Mouse (Mus musculus) ES-E14 (cell line): Measurements from ENCODE around the gene Slc30a1. TPM values are rescaled to one million over a fixed set of nuclear protein-coding genes. Genes with fewer than 3 reads are reported as not detected.

Experiments
- DNase-seq: peaks from one replicate; pipeline ENCODE4 v3.0.0-alpha.2; 2013; ENCODE audit warnings: low read depth, low spot score
- H3K27ac ChIP-seq: 2 replicates; pipeline ENCODE4 v1.5.1; 2012; ENCODE audit warnings: low read depth, mild to moderate bottlenecking, low read length, moderate library complexity, mixed read lengths; ENCODE audit not compliant: poor library complexity, insufficient read depth, severe bottlenecking
- H3K36me3 ChIP-seq: 2 replicates; pipeline ENCODE4 v1.6.1; 2012; ENCODE audit warnings: mild to moderate bottlenecking, low read length, moderate library complexity, mixed read lengths; ENCODE audit not compliant: control insufficient read depth, poor library complexity, insufficient read depth, severe bottlenecking
- H3K4me1 ChIP-seq, 2 experiments: fragments of 150-350 bp in 1 of 2; sonication (generic) in 1 of 2; 2 replicates each; pipeline ENCODE4 v1.6.1; 2012; ENCODE audit warnings: low read length in 2 of 2, mild to moderate bottlenecking in 1 of 2, mixed read lengths in 1 of 2; ENCODE audit not compliant: control insufficient read depth in 2 of 2, insufficient read depth in 2 of 2, poor library complexity in 1 of 2
- H3K4me3 ChIP-seq, 2 experiments: fragments of 150-350 bp in 1 of 2; sonication (generic) in 1 of 2; 2 replicates each; pipeline ENCODE4 v1.5.1; 2012; ENCODE audit warnings: low read length in 2 of 2, low read depth in 1 of 2, mild to moderate bottlenecking in 1 of 2, mixed read lengths in 1 of 2; ENCODE audit not compliant: insufficient read depth in 1 of 2, poor library complexity in 1 of 2, severe bottlenecking in 1 of 2
- H3K9ac ChIP-seq: 2 replicates; pipeline ENCODE4 v1.6.1; 2012; ENCODE audit warnings: low read depth, mild to moderate bottlenecking, low read length, mixed read lengths; ENCODE audit not compliant: poor library complexity, insufficient read depth, severe bottlenecking
- H3K9me3 ChIP-seq: fragments of 150-350 bp; sonication (generic); 2 replicates; pipeline ENCODE4 v1.6.1; 2012; ENCODE audit warnings: low read depth, mild to moderate bottlenecking, low read length; ENCODE audit not compliant: control insufficient read depth, insufficient read depth
- CHD2 ChIP-seq: IDR thresholded peaks from 2 replicates; pipeline ENCODE4 v1.6.1; 2014; ENCODE audit warnings: mild to moderate bottlenecking, low read depth, low read length, inconsistent platforms
- HCFC1 ChIP-seq: IDR thresholded peaks from 2 replicates; pipeline ENCODE4 v1.6.1; 2012; ENCODE audit warnings: low read length, inconsistent platforms, borderline replicate concordance; ENCODE audit not compliant: insufficient read depth
- MAFK ChIP-seq: IDR thresholded peaks from 2 replicates; pipeline ENCODE4 v1.6.1; 2014; ENCODE audit warnings: mild to moderate bottlenecking, low read depth, low read length, inconsistent platforms; ENCODE audit not compliant: insufficient read depth
- ZC3H11A ChIP-seq: IDR thresholded peaks from 2 replicates; pipeline ENCODE4 v1.6.1; 2012; ENCODE audit warnings: low read depth, mild to moderate bottlenecking, inconsistent platforms, low read length, borderline replicate concordance
- ZNF384 ChIP-seq: IDR thresholded peaks from 2 replicates; pipeline ENCODE4 v1.6.1; 2012; ENCODE audit warnings: low read depth, low read length, inconsistent platforms
- in situ Hi-C, 2 experiments: fragments of 600-800 bp; cut with MboI; formaldehyde crosslinking; loops; one replicate each; pipeline ENCODE4 v1.15.1; 2025; ENCODE audit warnings: low sequenced_read_pairs in 2 of 2, inconsistent platforms in 1 of 2; ENCODE audit not compliant: unreplicated experiment in 2 of 2
- total RNA-seq: library from RNA; depleted of rRNA; stranded (reverse); fragments of 300-350 nt; gene quantifications from 2 replicates; pipeline ENCODE4 v1.2.3, GENCODE M21; 2012

Slc30a1 gene
- total RNA-seq, 1 experiment = 27.2 TPM

GRCm38 (mm10) chr1:191883654-191884053 is 22.9 kb upstream of the Slc30a1 start:
- Histone ChIP-seq H3K4me1 (peaks cover 0 to 6% of the 10 kb centered on the region in 2 experiments; a peak in 2 of 4 replicates), H3K9me3 (no peaks in the 10 kb centered on the region), H3K9ac (no peak overlapping the region), H3K27ac (no peak overlapping the region), H3K4me3 (no peak overlapping the region), H3K36me3 (no peaks in the 10 kb centered on the region)
- TF ChIP-seq CHD2 = no peak
- TF ChIP-seq HCFC1 = no peak
- TF ChIP-seq ZC3H11A = no peak
- TF ChIP-seq ZNF384 = no peak
- no peak for TF ChIP-seq MAFK
- DNase-seq = no peak
- in situ Hi-C loops = no loop called here

DNA sequence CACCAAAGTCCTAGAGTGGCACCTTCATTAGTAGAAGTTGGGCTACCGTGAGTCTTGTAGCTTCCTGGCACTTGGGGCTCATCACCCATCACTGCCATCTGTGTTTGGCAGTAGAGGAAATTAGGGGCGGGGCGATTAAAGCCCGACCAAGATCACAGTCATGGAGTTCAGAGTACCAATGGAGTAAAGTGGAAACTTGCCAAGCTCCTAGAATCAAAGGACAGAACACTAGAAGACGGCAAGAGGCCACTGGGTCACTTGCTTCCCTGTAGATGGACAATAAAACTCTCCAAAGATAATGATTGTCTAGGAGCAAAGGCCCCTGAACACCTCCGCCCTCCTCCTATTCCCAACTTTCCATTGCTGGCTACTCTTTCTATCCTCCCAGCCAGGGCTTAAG is 14.7 kb upstream of the Slc30a1 start:
- Histone ChIP-seq H3K27ac (no peak overlapping the region), H3K36me3 (no peaks in the 10 kb centered on the region), H3K9ac (no peak overlapping the region), H3K9me3 (no peaks in the 10 kb centered on the region), H3K4me3 (no peak overlapping the region), H3K4me1 (peaks cover 0 to 2% of the 10 kb centered on the region in 2 experiments; a peak in 1 of 4 replicates)
- in situ Hi-C loops = no loop called here
- DNase-seq = no peak
- TF ChIP-seq MAFK = no peak
- TF ChIP-seq HCFC1 = no peak
- TF ChIP-seq ZC3H11A = no peak
- no peak for TF ChIP-seq CHD2
- TF ChIP-seq ZNF384 = no peak

- Histone ChIP-seq H3K36me3 (no peaks in the 10 kb centered on the region), H3K9ac (no peak overlapping the region), H3K9me3 (no peaks in the 10 kb centered on the region), H3K4me3 (no peak overlapping the region), H3K4me1 (peaks cover 0 to 2% of the 10 kb centered on the region in 2 experiments; a peak in 1 of 4 replicates), H3K27ac (no peak overlapping the region)
- TF ChIP-seq ZC3H11A (no peak), ZNF384 (no peak), MAFK (no peak), HCFC1 (no peak), CHD2 (no peak)
- no peak for DNase-seq
- in situ Hi-C loops = no loop called here
Observed at GRCm38 (mm10) chr1:191894386-191894785, 12.2 kb upstream of the Slc30a1 start.

- no peak for DNase-seq
- no peaks in the 10 kb centered on the region for H3K36me3 ChIP-seq
- no peak overlapping the region for H3K27ac ChIP-seq
- H3K4me1 ChIP-seq = peaks cover 0 to 2% of the 10 kb centered on the region in 2 experiments; a peak in 1 of 4 replicates
- no peak overlapping the region for H3K4me3 ChIP-seq
- in situ Hi-C loops = no loop called here
- no peak for TF ChIP-seq ZNF384
- no peak for TF ChIP-seq ZC3H11A
- no peak for TF ChIP-seq HCFC1
- no peak for TF ChIP-seq MAFK
- no peak for TF ChIP-seq CHD2
- H3K9me3 ChIP-seq = no peaks in the 10 kb centered on the region
- no peak overlapping the region for H3K9ac ChIP-seq
Observed at GRCm38 (mm10) chr1:191894857-191895256, 11.7 kb upstream of the Slc30a1 start.
